8 mouse cellular contexts compared by ENCODE assay signal in genomic region chrX:101642091-101642490, GRCm38 (mm10). TPM values are rescaled to one million over a fixed set of nuclear protein-coding genes. Genes with fewer than 3 reads are reported as not detected.
DNase-seq lines count a peak whose midpoint lies in the region; ATAC-seq and TF ChIP-seq lines count a peak whose summit lies in the region.

No protein-coding gene starts in this region.

- no peaks in the 10 kb centered on the region for H3K9me3 ChIP-seq in embryonic facial prominence, embryonic 12.5 days
- no peaks in the 10 kb centered on the region for H3K9me3 ChIP-seq in midbrain, embryonic 15.5 days

- no peak for TF ChIP-seq CTCF in left cerebral cortex, adult 2 months (IDR thresholded peaks at IDR 0.05)

- H3K4me3 ChIP-seq in left cerebral cortex, adult 2 months = peak overlapping the region; percentile 60
- H3K4me3 ChIP-seq in embryonic facial prominence, embryonic 12.5 days = peak overlapping the region; percentile 64
- peak overlapping the region; percentile 69 for H3K4me3 ChIP-seq in midbrain, embryonic 15.5 days

- DNase-seq in left cerebral cortex, adult 2 months (ENCODE audit: extremely low spot score in 1 of 2, low spot score in 2 of 2) = no peak
- DNase-seq in left cerebral cortex, postnatal 36 days (ENCODE audit: low spot score in 2 of 2) = no peak
- peak; percentile 32 for DNase-seq in induced T-regulatory cell, adult 2 months (ENCODE audit: low read depth)
- DNase-seq in cerebellum, adult 8-10 months = no peak
- no peak for DNase-seq in thymus, postnatal 0 days (ENCODE audit: low spot score)
- no peak for DNase-seq in kidney, postnatal 4 days

- peak overlapping the region; percentile 60 for H3K4me2 ChIP-seq in embryonic facial prominence, embryonic 12.5 days (replicated peaks)
- peak overlapping the region; percentile 54 for H3K4me2 ChIP-seq in midbrain, embryonic 15.5 days

- no peak overlapping the region; the same call in 1 of the 2 replicates for H3K9ac ChIP-seq in embryonic facial prominence, embryonic 12.5 days
- H3K9ac ChIP-seq in midbrain, embryonic 15.5 days = peak overlapping the region; percentile 76; the same call in 1 of the 2 replicates

- intact Hi-C loops in left cerebral cortex, adult 2 months (cut with DNase I) = loop anchor here (5.0 to 10.0 kb wide), 3 partner anchors 60 to 430 kb away; partner anchors contain the start of gene Rtl5
- intact Hi-C loops in left cerebral cortex, postnatal 36 days (cut with DNase I) = no loop called here

- 0 out of 2 replicates have a peak, but pooled peaks cover 5% of the 10 kb centered on the region for H3K36me3 ChIP-seq in embryonic facial prominence, embryonic 12.5 days
- no peaks in the 10 kb centered on the region for H3K36me3 ChIP-seq in midbrain, embryonic 15.5 days (replicated peaks)

- H3K27ac ChIP-seq in left cerebral cortex, adult 2 months = peak overlapping the region; percentile 93
- no peak overlapping the region for H3K27ac ChIP-seq in embryonic facial prominence, embryonic 12.5 days
- no peak overlapping the region for H3K27ac ChIP-seq in midbrain, embryonic 15.5 days

- no peaks in the 10 kb centered on the region for H3K4me1 ChIP-seq in embryonic facial prominence, embryonic 12.5 days
- peaks cover 9% of the 10 kb centered on the region for H3K4me1 ChIP-seq in midbrain, embryonic 15.5 days

- peaks cover 11% of the 10 kb centered on the region; the same call in 1 of the 2 replicates for H3K27me3 ChIP-seq in embryonic facial prominence, embryonic 12.5 days
- peaks cover 3% of the 10 kb centered on the region; the same call in 1 of the 2 replicates for H3K27me3 ChIP-seq in midbrain, embryonic 15.5 days (replicated peaks)

- 19% methylated on average over 5 of the region's 5 CpGs for WGBS in embryonic facial prominence, embryonic 12.5 days
- 22% methylated on average over 5 of the region's 5 CpGs for WGBS in midbrain, embryonic 15.5 days

- no peak for ATAC-seq in embryonic facial prominence, embryonic 12.5 days (ENCODE audit: insufficient number of reproducible peaks, insufficient read depth, low FRiP score, low TSS enrichment)
- ATAC-seq in midbrain, embryonic 15.5 days (replicated peaks) = no peak

RNA-seq across cellular contexts. Expression of gene Ogt, which starts 2.2 kb away (rescaled TPM):
- total RNA-seq in left cerebral cortex, adult 2 months (2021) = 100 to 1,000 TPM; 232 to 236 TPM
- total RNA-seq in left cerebral cortex, postnatal 36 days (2021) = 100 to 1,000 TPM; 171 to 261 TPM
- polyA plus RNA-seq in embryonic facial prominence, embryonic 12.5 days (2016; fragmentation: Nextera tagmentation; extraction: Ambion mirVana) = 181 and 189 TPM in 2 replicates
- polyA plus RNA-seq in midbrain, embryonic 15.5 days (2015; fragmentation: Nextera tagmentation; extraction: Ambion mirVana) = 203 and 222 TPM in 2 replicates
- 127 and 142 TPM in 2 replicates for polyA plus RNA-seq in thymus, postnatal 0 days (2015; fragmentation: Nextera tagmentation; extraction: Ambion mirVana)
